Mouse (Mus musculus) lung, postnatal 0 days (tissue): ENCODE data around the gene Syde1. TPM values are rescaled to one million over a fixed set of nuclear protein-coding genes. Genes with fewer than 3 reads are reported as not detected.
"Not testable (repeated sequence)": the region's sequence is repeated elsewhere in the genome, so short reads cannot be mapped to it uniquely, and the experiment has no call there.

ENCODE experiments used
- ATAC-seq: fragments of 200-750 bp; cut with Nextera tagmentation; 2 replicates; pipeline ENCODE4 v1.8.0; 2017; ENCODE audit warnings: moderate library complexity
- DNase-seq: peaks from one replicate; pipeline ENCODE4 v3.0.0-alpha.2; 2016; ENCODE audit warnings: low spot score
- H3K27ac ChIP-seq: fragments of 300-500 bp; sonication (generic); 2 replicates; pipeline ENCODE4 v1.5.1; 2014; ENCODE audit warnings: antibody characterized with exemption, mild to moderate bottlenecking, low read length, mixed read lengths
- H3K27me3 ChIP-seq: fragments of 300-500 bp; sonication (generic); replicated peaks from 2 replicates; pipeline ENCODE4 v1.6.1; 2014; ENCODE audit warnings: low read length, mixed read lengths; ENCODE audit not compliant: insufficient read depth
- H3K36me3 ChIP-seq: fragments of 300-500 bp; sonication (generic); 2 replicates; pipeline ENCODE4 v1.6.1; 2014; ENCODE audit warnings: low read length, mixed read lengths; ENCODE audit not compliant: insufficient read depth
- H3K4me1 ChIP-seq: fragments of 300-500 bp; sonication (generic); 2 replicates; pipeline ENCODE4 v1.6.1; 2014; ENCODE audit warnings: antibody characterized with exemption, low read depth, low read length, mixed read lengths; ENCODE audit not compliant: insufficient read depth
- H3K4me2 ChIP-seq: fragments of 300-500 bp; sonication (generic); replicated peaks from 2 replicates; pipeline ENCODE4 v1.6.1; 2014; ENCODE audit warnings: low read depth, mild to moderate bottlenecking, low read length, moderate library complexity, mixed read lengths
- H3K4me3 ChIP-seq: fragments of 300-500 bp; sonication (generic); 2 replicates; pipeline ENCODE4 v1.5.1; 2014; ENCODE audit warnings: low read depth, low read length
- H3K9ac ChIP-seq: fragments of 300-500 bp; sonication (generic); replicated peaks from 2 replicates; pipeline ENCODE4 v1.6.1; 2014; ENCODE audit warnings: low read depth, mild to moderate bottlenecking
- H3K9me3 ChIP-seq: fragments of 300-500 bp; sonication (generic); 2 replicates; pipeline ENCODE4 v1.6.1; 2016; ENCODE audit warnings: low read length, mixed read lengths
- CTCF ChIP-seq: IDR thresholded peaks from 2 replicates; pipeline ENCODE4 v1.5.1; 2016; ENCODE audit warnings: antibody characterized with exemption, mild to moderate bottlenecking
- EP300 ChIP-seq: IDR thresholded peaks from 2 replicates; pipeline ENCODE4 v1.6.1; 2016; ENCODE audit warnings: antibody characterized with exemption, mild to moderate bottlenecking, control low read depth
- WGBS: fragments of 180-500 bp; shearing (Covaris S2); extraction: QIAGEN DNeasy Blood & Tissue Kit; methylation state at CpG from one replicate; pipeline ENCODE4 v1.1.7; 2014; 5-methylcytosine and 5-hydroxymethylcytosine counted together
- polyA plus RNA-seq: library from polyadenylated mRNA; unstranded; fragments of >200 nt; fragmentation: Nextera tagmentation; extraction: Ambion mirVana; gene quantifications from 2 replicates; pipeline ENCODE4 v1.2.1, GENCODE M21; 2015

Gene Syde1
- 16.1 and 17.4 TPM in 2 replicates for polyA plus RNA-seq

- peak within 1 kb of the TSS; percentile 91 for H3K9ac ChIP-seq
- H3K4me1 ChIP-seq: 0 out of 2 replicates have a peak, but pooled peaks cover 11% of the 10 kb centered on the region
- H3K36me3 ChIP-seq: peaks cover 22% of the 10 kb centered on the region
- 5% methylated on average over 40 of the region's 54 CpGs for WGBS
- no peaks in the 10 kb centered on the region for H3K9me3 ChIP-seq
- no peaks in the 10 kb centered on the region for H3K27me3 ChIP-seq
- H3K4me2 ChIP-seq: peak within 1 kb of the TSS; percentile 78
- peak; percentile 85 for DNase-seq
- H3K27ac ChIP-seq: peak within 1 kb of the TSS; percentile 92
- TF ChIP-seq EP300: no peak
- TF ChIP-seq CTCF: peak; percentile 31
- peak; percentile 89 for ATAC-seq
- peak within 1 kb of the TSS; percentile 84 for H3K4me3 ChIP-seq
Measured at GRCm38 (mm10) chr10:78591406-78592328, at the start of gene Syde1. TSS of gene Syde1 (minus strand) at chr10:78591964.

GRCm38 (mm10) chr10:78632311-78632710 lies 40.5 kb upstream of the Syde1 start:
- Histone ChIP-seq H3K4me3 (no peak overlapping the region), H3K4me1 (no peaks in the 10 kb centered on the region), H3K27ac (no peak overlapping the region), H3K9me3 (no peaks in the 10 kb centered on the region), H3K27me3 (no peaks in the 10 kb centered on the region), H3K36me3 (no peaks in the 10 kb centered on the region), H3K9ac (no peak overlapping the region), H3K4me2 (no peak overlapping the region)
- WGBS: 10% methylated on average over 6 of the region's 6 CpGs
- peak; percentile 42 for DNase-seq
- ATAC-seq: no peak
- no peak for TF ChIP-seq EP300
- TF ChIP-seq CTCF: peak; percentile 74

GRCm38 (mm10) chr10:78630194-78630593 lies 38.4 kb upstream of the Syde1 start:
- 72% methylated on average over 4 of the region's 4 CpGs for WGBS
- no peak overlapping the region for H3K9ac ChIP-seq
- ATAC-seq (no peak), DNase-seq (no peak)
- H3K4me2 ChIP-seq: no peak overlapping the region
- no peaks in the 10 kb centered on the region for H3K36me3 ChIP-seq
- H3K9me3 ChIP-seq: no peaks in the 10 kb centered on the region
- H3K27me3 ChIP-seq: no peaks in the 10 kb centered on the region
- H3K4me1 ChIP-seq: no peaks in the 10 kb centered on the region
- no peak overlapping the region for H3K4me3 ChIP-seq
- TF ChIP-seq CTCF (no peak), EP300 (no peak)
- no peak overlapping the region for H3K27ac ChIP-seq

GRCm38 (mm10) chr10:78623143-78623542 lies 31.4 kb upstream of the Syde1 start:
- WGBS: 64% methylated on average over 3 of the region's 3 CpGs
- H3K36me3 ChIP-seq, H3K9ac ChIP-seq, DNase-seq, ATAC-seq, H3K4me2 ChIP-seq, H3K27me3 ChIP-seq, H3K9me3 ChIP-seq, H3K4me3 ChIP-seq, H3K4me1 ChIP-seq, H3K27ac ChIP-seq: not testable (repeated sequence)

- Histone ChIP-seq H3K36me3 (no peaks in the 10 kb centered on the region), H3K4me3 (no peak within 1 kb of the TSS), H3K9me3 (no peaks in the 10 kb centered on the region), H3K4me2 (no peak within 1 kb of the TSS), H3K27me3 (no peaks in the 10 kb centered on the region), H3K4me1 (no peaks in the 10 kb centered on the region), H3K9ac (no peak within 1 kb of the TSS), H3K27ac (no peak within 1 kb of the TSS)
- DNase-seq (no peak), ATAC-seq (no peak)
- 79% methylated on average over 1 of the region's 1 CpGs for WGBS
- TF ChIP-seq EP300 (no peak), CTCF (no peak)
Measured at GRCm38 (mm10) chr10:78617974-78618373, 26.2 kb upstream of the Syde1 start, which contains the start of gene Olfr1357. TSS of gene Olfr1357 (minus strand) at chr10:78618074.

- Histone ChIP-seq H3K4me3 (no peak overlapping the region), H3K4me1 (no peaks in the 10 kb centered on the region), H3K9ac (no peak overlapping the region), H3K27ac (no peak overlapping the region), H3K27me3 (no peaks in the 10 kb centered on the region), H3K36me3 (no peaks in the 10 kb centered on the region), H3K4me2 (no peak overlapping the region), H3K9me3 (no peaks in the 10 kb centered on the region)
- ATAC-seq (no peak), DNase-seq (no peak)
- WGBS: 64% methylated on average over 3 of the region's 3 CpGs
- TF ChIP-seq EP300: no peak
- no peak for TF ChIP-seq CTCF
Measured at GRCm38 (mm10) chr10:78607602-78608001, 15.8 kb upstream of the Syde1 start.
